Mouse (Mus musculus) thymus, adult 2 months (tissue): ENCODE measurements at regions not wholly inside any gene's neighbourhood (a gene's known extent, or its start where the extent isn't known, plus 50 kb on each side); places are given as distances from the start of the nearest gene placed in this dataset.
A peak's percentile ranks its signal among the peaks of the same experiment; 100 is the strongest.

Source experiments
- DNase-seq: peaks from one replicate; pipeline ENCODE4 v3.0.0; 2021
- H3K27ac ChIP-seq: fragments of 200-500 bp; 2 replicates; pipeline ENCODE4 v1.5.1; 2012; ENCODE audit warnings: low read length, control low read depth; ENCODE audit not compliant: control insufficient read depth, insufficient read depth
- H3K27me3 ChIP-seq: fragments of 200-500 bp; 2 replicates; pipeline ENCODE4 v1.6.1; 2012; ENCODE audit warnings: mild to moderate bottlenecking, low read length, moderate library complexity, mixed read lengths; ENCODE audit not compliant: control insufficient read depth, insufficient read depth
- H3K36me3 ChIP-seq: fragments of 200-500 bp; 2 replicates; pipeline ENCODE4 v1.6.1; 2012; ENCODE audit warnings: mild to moderate bottlenecking, low read length, moderate library complexity; ENCODE audit not compliant: control insufficient read depth, insufficient read depth
- H3K4me1 ChIP-seq: fragments of 200-500 bp; replicated peaks from 2 replicates; pipeline ENCODE4 v1.6.1; 2012; ENCODE audit warnings: low read length; ENCODE audit not compliant: control insufficient read depth, insufficient read depth
- H3K4me3 ChIP-seq: fragments of 200-500 bp; 2 replicates; pipeline ENCODE4 v1.5.1; 2012; ENCODE audit warnings: mild to moderate bottlenecking, low read length, control low read depth, moderate library complexity; ENCODE audit not compliant: control insufficient read depth, insufficient read depth
- CTCF ChIP-seq: fragments of 200-500 bp; IDR thresholded peaks from 2 replicates; pipeline ENCODE4 v1.5.1; 2012; ENCODE audit warnings: mild to moderate bottlenecking, control low read depth, low read length, moderate library complexity, borderline replicate concordance; ENCODE audit not compliant: control insufficient read depth, poor library complexity, insufficient read depth; ENCODE audit errors: extremely low read depth
- POLR2A ChIP-seq: fragments of 200-500 bp; IDR thresholded peaks from 2 replicates; pipeline ENCODE4 v1.6.1; 2012; ENCODE audit warnings: mild to moderate bottlenecking, low read length, control low read depth, moderate library complexity; ENCODE audit not compliant: control insufficient read depth, poor library complexity, insufficient read depth; ENCODE audit errors: extremely low read depth
- WGBS: fragments of 180-500 bp; shearing (Covaris S2); methylation state at CpG from one replicate; pipeline ENCODE4 v1.1.7; 2018; 5-methylcytosine and 5-hydroxymethylcytosine counted together

DNA sequence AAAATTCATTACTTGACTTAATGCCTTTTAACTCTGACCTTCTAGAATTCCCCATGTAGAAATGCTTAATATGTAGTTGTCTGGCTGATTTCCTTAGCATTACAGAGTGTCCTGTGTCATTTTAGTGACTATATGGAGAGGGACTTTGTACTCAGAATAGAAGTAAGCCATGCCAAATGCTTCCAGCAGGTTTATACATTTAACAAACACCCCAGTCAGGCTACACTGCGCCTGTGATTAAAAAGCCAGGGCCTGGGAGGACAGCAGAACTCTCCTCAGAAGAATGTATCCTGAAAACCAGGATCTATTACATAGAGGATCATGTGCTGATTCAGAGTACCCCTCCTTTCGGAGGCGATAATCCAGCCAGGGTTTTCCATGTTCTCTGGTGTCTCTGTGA lies 547.4 kb downstream of the Gm19410 start:
- TF ChIP-seq POLR2A (no peak), CTCF (no peak)
- H3K4me1 ChIP-seq: no peaks in the 10 kb centered on the region
- no peaks in the 10 kb centered on the region for H3K36me3 ChIP-seq
- no peaks in the 10 kb centered on the region for H3K27me3 ChIP-seq
- no peak overlapping the region for H3K4me3 ChIP-seq
- no peak overlapping the region for H3K27ac ChIP-seq
- 97% methylated on average over 3 of the region's 3 CpGs for WGBS
- DNase-seq: no peak

- H3K4me3 ChIP-seq: no peak overlapping the region
- no peak for TF ChIP-seq POLR2A
- TF ChIP-seq CTCF: no peak
- H3K27ac ChIP-seq: no peak overlapping the region
- H3K27me3 ChIP-seq: no peaks in the 10 kb centered on the region
- H3K4me1 ChIP-seq: peaks cover 7% of the 10 kb centered on the region
- WGBS: 92% methylated on average over 2 of the region's 2 CpGs
- H3K36me3 ChIP-seq: no peaks in the 10 kb centered on the region
- no peak for DNase-seq
These were observed 552.8 kb downstream of the Gm19410 start for GRCm38 (mm10) chr8:36318396-36318795.

- TF ChIP-seq POLR2A: no peak
- no peak for TF ChIP-seq CTCF
- Histone ChIP-seq H3K4me3 (no peak overlapping the region), H3K36me3 (no peaks in the 10 kb centered on the region), H3K4me1 (peaks cover 7% of the 10 kb centered on the region), H3K27ac (no peak overlapping the region), H3K27me3 (no peaks in the 10 kb centered on the region)
- DNase-seq: peak; percentile 13
- WGBS: 12% methylated on average over 5 of the region's 5 CpGs
These were observed 553.3 kb downstream of the Gm19410 start for GRCm38 (mm10) chr8:36318884-36319283.

DNA sequence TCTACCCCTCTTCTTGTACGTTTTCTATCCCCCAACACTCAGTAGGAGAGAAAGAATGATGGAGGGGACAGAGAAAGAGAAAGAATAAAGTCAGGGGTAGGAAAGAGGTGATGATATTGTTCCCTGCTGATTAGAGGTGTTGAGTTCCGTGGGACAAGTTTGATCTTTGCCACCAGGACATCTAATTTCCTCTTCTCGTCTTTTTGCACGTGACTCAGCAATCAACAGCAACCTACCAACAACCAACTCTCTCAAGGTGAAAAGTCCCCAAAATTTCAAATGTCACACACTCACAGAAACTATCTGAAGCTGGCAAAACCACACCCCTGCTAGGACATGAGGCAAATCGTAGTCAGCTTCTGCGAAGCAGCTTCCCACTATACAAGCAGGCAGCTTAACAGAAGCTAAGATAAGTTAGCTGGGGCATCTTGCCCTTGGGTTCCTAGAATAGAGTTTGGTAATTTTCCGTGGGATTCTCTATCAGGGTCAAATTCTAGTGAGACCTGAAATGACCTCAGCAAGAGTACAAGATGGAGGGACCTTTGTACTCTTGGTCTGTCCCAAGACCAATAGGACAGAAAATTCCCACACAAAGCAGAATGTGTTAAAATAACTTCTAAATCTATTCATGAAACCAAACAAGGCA lies 553.8 kb downstream of the Gm19410 start:
- WGBS: 11% methylated on average over 7 of the region's 7 CpGs
- Histone ChIP-seq H3K27ac (no peak overlapping the region), H3K27me3 (no peaks in the 10 kb centered on the region), H3K4me3 (no peak overlapping the region), H3K4me1 (peaks cover 7% of the 10 kb centered on the region), H3K36me3 (no peaks in the 10 kb centered on the region)
- no peak for TF ChIP-seq POLR2A
- no peak for TF ChIP-seq CTCF
- peak; percentile 2 for DNase-seq

DNA sequence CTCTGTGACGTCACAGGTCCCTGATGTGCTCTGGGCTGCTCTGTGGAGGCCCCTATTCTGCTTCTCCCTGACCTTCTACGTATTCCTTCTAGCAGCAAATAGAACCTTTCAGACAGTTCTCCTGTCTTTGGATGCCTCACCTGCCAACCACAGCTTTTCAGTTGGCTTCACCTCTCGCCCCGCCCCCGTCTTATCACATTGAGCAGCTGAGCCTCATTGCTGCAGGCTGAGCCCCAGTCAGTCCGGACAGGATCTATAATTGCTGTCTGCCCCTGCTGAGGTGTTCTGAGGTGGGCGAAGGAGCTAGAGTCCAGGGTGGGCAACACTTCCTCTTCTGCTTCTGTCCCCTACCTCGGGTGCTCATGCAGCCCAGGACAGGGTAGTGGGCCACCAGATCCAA lies 556.5 kb downstream of the Gm19410 start:
- H3K36me3 ChIP-seq: no peaks in the 10 kb centered on the region
- DNase-seq: no peak
- H3K4me3 ChIP-seq: no peak overlapping the region
- no peak overlapping the region for H3K27ac ChIP-seq
- 77% methylated on average over 8 of the region's 8 CpGs for WGBS
- peaks cover 7% of the 10 kb centered on the region for H3K4me1 ChIP-seq
- no peaks in the 10 kb centered on the region for H3K27me3 ChIP-seq
- TF ChIP-seq POLR2A (no peak), CTCF (no peak)

GRCm38 (mm10) chr8:36322578-36322977 lies 557.0 kb downstream of the Gm19410 start:
- H3K27ac ChIP-seq: no peak overlapping the region
- peaks cover 7% of the 10 kb centered on the region for H3K4me1 ChIP-seq
- no peak for DNase-seq
- H3K27me3 ChIP-seq: no peaks in the 10 kb centered on the region
- TF ChIP-seq CTCF (no peak), POLR2A (no peak)
- 86% methylated on average over 7 of the region's 7 CpGs for WGBS
- H3K36me3 ChIP-seq: no peaks in the 10 kb centered on the region
- no peak overlapping the region for H3K4me3 ChIP-seq

GRCm38 (mm10) chr8:36338628-36339027 lies 573.0 kb downstream of the Gm19410 start:
- no peaks in the 10 kb centered on the region for H3K27me3 ChIP-seq
- H3K27ac ChIP-seq: no peak overlapping the region
- WGBS: 97% methylated on average over 5 of the region's 5 CpGs
- TF ChIP-seq CTCF: no peak
- no peak for TF ChIP-seq POLR2A
- no peak overlapping the region for H3K4me3 ChIP-seq
- no peaks in the 10 kb centered on the region for H3K4me1 ChIP-seq
- H3K36me3 ChIP-seq: no peaks in the 10 kb centered on the region
- DNase-seq: no peak
